Mouse (Mus musculus) liver, embryonic 14.5 days (tissue): ENCODE data around the gene Frmpd1. TPM values are rescaled to one million over a fixed set of nuclear protein-coding genes. Genes with fewer than 3 reads are reported as not detected.

Experiments used
- ATAC-seq: fragments of 200-750 bp; cut with Nextera tagmentation; 2 replicates; pipeline ENCODE4 v1.8.0; 2017; ENCODE audit warnings: moderate number of reproducible peaks, mild to moderate bottlenecking, moderate library complexity; ENCODE audit not compliant: insufficient read depth
- DNase-seq, 3 experiments: peaks; one replicate each; pipeline ENCODE4 v3.0.0-alpha.2; 2012 to 2013; ENCODE audit warnings: low read depth in 3 of 3, low spot score in 3 of 3
- H3K27ac ChIP-seq: fragments of 300-500 bp; sonication (generic); 2 replicates; pipeline ENCODE4 v1.5.1; 2014; ENCODE audit warnings: moderate library complexity, mild to moderate bottlenecking, control low read depth, inconsistent platforms
- H3K27me3 ChIP-seq: fragments of 300-500 bp; sonication (generic); 2 replicates; pipeline ENCODE4 v1.6.1; 2014; ENCODE audit warnings: mild to moderate bottlenecking, low read length, moderate library complexity; ENCODE audit not compliant: control insufficient read depth, insufficient read depth
- H3K36me3 ChIP-seq: fragments of 300-500 bp; sonication (generic); replicated peaks from 2 replicates; pipeline ENCODE4 v1.6.1; 2014; ENCODE audit warnings: low read depth; ENCODE audit not compliant: control insufficient read depth, insufficient read depth
- H3K4me1 ChIP-seq, 2 experiments: fragments of 200-500 bp in 1 of 2; fragments of 300-500 bp in 1 of 2; sonication (generic) in 1 of 2; replicated peaks; 2 replicates each; pipeline ENCODE4 v1.6.1; 2012 to 2014; ENCODE audit warnings: antibody characterized with exemption in 1 of 2, inconsistent platforms in 1 of 2, low read length in 1 of 2; ENCODE audit not compliant: control insufficient read depth in 2 of 2, insufficient read depth in 2 of 2
- H3K4me2 ChIP-seq: fragments of 300-500 bp; sonication (generic); 2 replicates; pipeline ENCODE4 v1.6.1; 2014; ENCODE audit warnings: low read depth, mild to moderate bottlenecking, control low read depth, moderate library complexity
- H3K4me3 ChIP-seq, 2 experiments: fragments of 200-500 bp in 1 of 2; fragments of 300-500 bp in 1 of 2; sonication (generic) in 1 of 2; 2 replicates each; pipeline ENCODE4 v1.5.1; 2012 to 2014; ENCODE audit warnings: low read depth in 2 of 2, low read length in 2 of 2, mild to moderate bottlenecking in 2 of 2, control low read depth in 1 of 2, inconsistent platforms in 1 of 2, moderate library complexity in 1 of 2; ENCODE audit not compliant: insufficient read depth in 1 of 2
- H3K9ac ChIP-seq: fragments of 300-500 bp; sonication (generic); replicated peaks from 2 replicates; pipeline ENCODE4 v1.6.1; 2014; ENCODE audit warnings: mild to moderate bottlenecking, control low read depth, moderate library complexity
- H3K9me3 ChIP-seq: fragments of 300-500 bp; sonication (generic); 2 replicates; pipeline ENCODE4 v1.6.1; 2016; ENCODE audit warnings: low read length, mixed read lengths; ENCODE audit not compliant: control insufficient read depth
- CTCF ChIP-seq: IDR thresholded peaks from 2 replicates; pipeline ENCODE4 v1.5.1; 2016; ENCODE audit warnings: antibody characterized with exemption, low read depth, control low read depth
- EP300 ChIP-seq: IDR thresholded peaks from 2 replicates; pipeline ENCODE4 v1.6.1; 2016; ENCODE audit warnings: antibody characterized with exemption, low read depth
- WGBS: fragments of 180-500 bp; shearing (Covaris S2); extraction: QIAGEN DNeasy Blood & Tissue Kit; methylation state at CpG from one replicate; pipeline ENCODE4 v1.1.7; 2014; ENCODE audit not compliant: insufficient replicate concordance; 5-methylcytosine and 5-hydroxymethylcytosine counted together
- polyA plus RNA-seq, 2 experiments: library from polyadenylated mRNA; depleted of rRNA in 1 of 2; stranded (reverse) in 1 of 2; unstranded in 1 of 2; fragments of >200 nt; fragmentation: Nextera tagmentation in 1 of 2; extraction: Ambion mirVana in 1 of 2; gene quantifications; 2 replicates each; pipeline versions ENCODE4 v1.2.1 to v1.2.3; 2012 to 2014

The Frmpd1 gene
- polyA plus RNA-seq, 2 experiments, result 0.16 to 0.28 TPM

GRCm38 (mm10) chr4:45165955-45166354 is 18.7 kb upstream of the Frmpd1 start:
- DNase-seq (no peak), ATAC-seq (no peak)
- no peak for TF ChIP-seq CTCF
- TF ChIP-seq EP300, result no peak
- no peak overlapping the region for H3K27ac ChIP-seq
- H3K4me1 ChIP-seq, result peaks cover 0 to 4% of the 10 kb centered on the region in 2 experiments; a peak in 1 of 4 replicates
- H3K4me3 ChIP-seq, result no peak overlapping the region
- H3K9ac ChIP-seq, result no peak overlapping the region
- H3K9me3 ChIP-seq, result no peaks in the 10 kb centered on the region
- H3K36me3 ChIP-seq, result no peaks in the 10 kb centered on the region
- H3K4me2 ChIP-seq, result no peak overlapping the region
- WGBS, result 55% methylated on average over 3 of the region's 3 CpGs
- H3K27me3 ChIP-seq, result no peaks in the 10 kb centered on the region

GRCm38 (mm10) chr4:45171340-45171739 is 13.3 kb upstream of the Frmpd1 start:
- Histone ChIP-seq H3K27me3 (no peaks in the 10 kb centered on the region), H3K9me3 (no peaks in the 10 kb centered on the region), H3K27ac (no peak overlapping the region), H3K36me3 (no peaks in the 10 kb centered on the region), H3K4me1 (no peaks in the 10 kb centered on the region), H3K4me2 (no peak overlapping the region), H3K4me3 (no peak overlapping the region), H3K9ac (no peak overlapping the region)
- TF ChIP-seq CTCF (no peak), EP300 (no peak)
- ATAC-seq (no peak), DNase-seq (no peak)
- 75% methylated on average over 9 of the region's 9 CpGs for whole genome bisulfite sequencing

- Histone ChIP-seq H3K9ac (no peak overlapping the region), H3K36me3 (no peaks in the 10 kb centered on the region), H3K27ac (no peak overlapping the region), H3K4me1 (no peaks in the 10 kb centered on the region), H3K4me3 (peak overlapping the region; percentile 18 to 53; a peak in 2 of 4 replicates), H3K9me3 (no peaks in the 10 kb centered on the region), H3K4me2 (peak overlapping the region; percentile 75), H3K27me3 (peaks cover 39% of the 10 kb centered on the region)
- no peak for ATAC-seq
- DNase-seq, result no peak
- WGBS, result 24% methylated on average over 13 of the region's 13 CpGs
- no peak for TF ChIP-seq EP300
- no peak for TF ChIP-seq CTCF
These were observed 706 bp upstream of the Frmpd1 start for GRCm38 (mm10) chr4:45183818-45184520.

- Histone ChIP-seq H3K4me3 (peak overlapping the region in 1 of 2 experiments; percentile 53; a peak in 2 of 4 replicates), H3K36me3 (no peaks in the 10 kb centered on the region), H3K27ac (no peak overlapping the region), H3K27me3 (peaks cover 39% of the 10 kb centered on the region), H3K9ac (no peak overlapping the region), H3K4me2 (peak overlapping the region; percentile 75), H3K4me1 (no peaks in the 10 kb centered on the region), H3K9me3 (no peaks in the 10 kb centered on the region)
- TF ChIP-seq CTCF (no peak), EP300 (no peak)
- ATAC-seq (no peak), DNase-seq (no peak)
- 4% methylated on average over 10 of the region's 10 CpGs for WGBS
These were observed 625 bp downstream of the Frmpd1 start for GRCm38 (mm10) chr4:45185331-45185669.

- Histone ChIP-seq H3K4me2 (no peak overlapping the region), H3K27ac (no peak overlapping the region), H3K4me3 (no peak overlapping the region), H3K4me1 (no peaks in the 10 kb centered on the region), H3K36me3 (no peaks in the 10 kb centered on the region), H3K9me3 (no peaks in the 10 kb centered on the region), H3K27me3 (no peaks in the 10 kb centered on the region), H3K9ac (no peak overlapping the region)
- DNase-seq (no peak), ATAC-seq (no peak)
- TF ChIP-seq EP300, result no peak
- TF ChIP-seq CTCF, result no peak
- 50% methylated on average over 3 of the region's 3 CpGs for WGBS
These were observed 13.6 kb downstream of the Frmpd1 start for GRCm38 (mm10) chr4:45198296-45198695.
